Mouse (Mus musculus) limb, embryonic 14.5 days (tissue): ENCODE measurements around the gene Klhl35. TPM values are rescaled to one million over a fixed set of nuclear protein-coding genes. Genes with fewer than 3 reads are reported as not detected.

Experiments used
- ATAC-seq: fragments of 200-750 bp; cut with Nextera tagmentation; 2 replicates; pipeline ENCODE4 v1.8.0; 2017; ENCODE audit warnings: low read depth, moderate number of reproducible peaks, moderate TSS enrichment; ENCODE audit not compliant: low FRiP score
- DNase-seq: peaks from one replicate; pipeline ENCODE4 v3.0.0-alpha.2; 2015; ENCODE audit warnings: low spot score
- H3K27ac ChIP-seq: fragments of 300-500 bp; sonication (generic); replicated peaks from 2 replicates; pipeline ENCODE4 v1.5.1; 2014; ENCODE audit warnings: low read depth, mild to moderate bottlenecking, low read length, moderate library complexity, mixed read lengths
- H3K27me3 ChIP-seq: fragments of 300-500 bp; sonication (generic); 2 replicates; pipeline ENCODE4 v1.6.1; 2014; ENCODE audit warnings: low read length, mixed read lengths; ENCODE audit not compliant: control insufficient read depth, insufficient read depth
- H3K36me3 ChIP-seq: fragments of 300-500 bp; sonication (generic); 2 replicates; pipeline ENCODE4 v1.6.1; 2014; ENCODE audit warnings: mild to moderate bottlenecking, low read length, moderate library complexity, mixed read lengths; ENCODE audit not compliant: control insufficient read depth, insufficient read depth
- H3K4me1 ChIP-seq: fragments of 300-500 bp; sonication (generic); 2 replicates; pipeline ENCODE4 v1.6.1; 2014; ENCODE audit warnings: antibody characterized with exemption, low read length, mixed read lengths; ENCODE audit not compliant: control insufficient read depth, insufficient read depth
- H3K4me2 ChIP-seq: fragments of 300-500 bp; sonication (generic); replicated peaks from 2 replicates; pipeline ENCODE4 v1.6.1; 2014; ENCODE audit warnings: low read depth, mild to moderate bottlenecking, low read length, moderate library complexity; ENCODE audit not compliant: severe bottlenecking
- H3K4me3 ChIP-seq: fragments of 300-500 bp; sonication (generic); replicated peaks from 2 replicates; pipeline ENCODE4 v1.5.1; 2014; ENCODE audit warnings: low read length
- H3K9ac ChIP-seq: fragments of 300-500 bp; sonication (generic); 2 replicates; pipeline ENCODE4 v1.6.1; 2014; ENCODE audit warnings: mild to moderate bottlenecking, low read depth, low read length, moderate library complexity; ENCODE audit not compliant: severe bottlenecking
- H3K9me3 ChIP-seq: fragments of 300-500 bp; sonication (generic); 2 replicates; pipeline ENCODE4 v1.6.1; 2016; ENCODE audit warnings: low read length; ENCODE audit not compliant: control insufficient read depth
- POLR2A ChIP-seq: fragments of 200-500 bp; IDR thresholded peaks from 2 replicates; pipeline ENCODE4 v1.8.0; 2012; ENCODE audit warnings: inconsistent platforms, mild to moderate bottlenecking, moderate library complexity, borderline replicate concordance; ENCODE audit not compliant: insufficient read depth, insufficient read length; ENCODE audit errors: extremely low read depth
- WGBS: fragments of 180-500 bp; shearing (Covaris S2); extraction: QIAGEN DNeasy Blood & Tissue Kit; methylation state at CpG from one replicate; pipeline ENCODE4 v1.1.7; 2014; 5-methylcytosine and 5-hydroxymethylcytosine counted together
- polyA plus RNA-seq, 2 experiments: library from polyadenylated mRNA; depleted of rRNA in 1 of 2; stranded (reverse) in 1 of 2; unstranded in 1 of 2; fragments of >200 nt; fragmentation: Nextera tagmentation in 1 of 2; extraction: Ambion mirVana in 1 of 2; gene quantifications; 2 replicates each; pipeline versions ENCODE4 v1.2.1 to v1.2.3; 2012 to 2014

The Klhl35 gene
- polyA plus RNA-seq, 2 experiments, result 1.5 to 1.8 TPM

DNA sequence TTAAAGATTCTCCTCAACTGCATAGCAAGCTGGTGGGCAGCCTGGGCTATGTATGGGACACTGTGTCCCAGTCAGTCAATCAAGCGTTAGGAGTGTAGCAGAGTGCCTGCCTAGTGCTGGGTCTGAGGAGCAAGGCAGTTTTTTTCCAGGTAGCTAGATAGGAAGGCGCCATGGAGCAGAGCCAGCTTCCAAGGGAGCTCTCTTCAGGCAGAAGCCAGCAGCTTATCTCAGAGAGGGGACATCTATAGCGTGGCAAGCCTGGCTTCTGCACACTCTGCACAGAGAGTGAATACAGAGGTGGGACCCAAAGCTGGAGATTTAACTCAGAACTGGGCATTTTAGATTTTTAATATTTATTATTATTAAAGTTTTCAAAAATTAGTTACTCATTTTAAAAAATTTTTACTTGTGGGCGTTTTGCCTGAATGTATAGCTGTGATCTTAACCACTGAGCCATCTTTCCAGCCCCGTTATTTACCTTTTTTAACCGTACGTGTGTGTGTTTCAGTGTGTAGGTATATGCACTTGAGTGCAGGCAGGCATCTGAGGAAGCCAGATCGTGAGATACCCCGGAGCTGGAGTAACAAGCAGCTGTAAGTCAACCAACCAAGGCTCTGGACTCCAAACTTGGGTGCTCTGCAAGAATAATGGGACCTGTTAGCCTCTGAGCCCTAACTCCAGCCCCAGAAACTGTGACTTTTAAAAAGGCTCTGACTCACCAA lies 50.4 kb downstream of the Klhl35 start:
- WGBS, result 82% methylated on average over 9 of the region's 9 CpGs

DNA sequence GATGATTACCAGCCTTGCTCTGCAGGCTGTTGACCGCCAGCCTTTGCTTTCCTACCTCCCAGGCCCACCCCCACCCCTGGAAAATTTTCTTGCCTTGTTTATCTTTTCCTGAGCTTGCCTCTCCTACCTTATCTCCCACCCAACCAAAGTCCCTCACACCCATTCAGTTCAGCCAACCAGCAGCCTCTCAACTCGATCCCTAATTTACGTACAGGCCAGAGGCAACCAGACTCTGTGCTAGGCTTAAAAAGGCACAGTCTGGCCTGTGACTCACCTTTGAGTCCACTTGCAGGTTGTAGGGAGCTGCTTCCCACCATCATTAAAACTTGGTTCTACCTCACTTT lies 51.0 kb downstream of the Klhl35 start:
- H3K4me1 ChIP-seq, result no peaks in the 10 kb centered on the region
- no peak for TF ChIP-seq POLR2A
- 74% methylated on average over 3 of the region's 3 CpGs for WGBS
- no peak overlapping the region for H3K4me3 ChIP-seq
- no peaks in the 10 kb centered on the region for H3K27me3 ChIP-seq
- H3K9me3 ChIP-seq, result no peaks in the 10 kb centered on the region
- DNase-seq (no peak), ATAC-seq (no peak)
- no peak overlapping the region for H3K4me2 ChIP-seq
- H3K9ac ChIP-seq, result no peak overlapping the region
- no peaks in the 10 kb centered on the region for H3K36me3 ChIP-seq
- H3K27ac ChIP-seq, result no peak overlapping the region

More for the DNA sequence above, 50.4 kb downstream of the Klhl35 start:
- ATAC-seq (no peak), DNase-seq (no peak)
- no peaks in the 10 kb centered on the region for H3K36me3 ChIP-seq
- TF ChIP-seq POLR2A, result no peak
- no peak overlapping the region for H3K4me3 ChIP-seq
- H3K27ac ChIP-seq, result no peak overlapping the region
- H3K9ac ChIP-seq, result no peak overlapping the region
- H3K27me3 ChIP-seq, result no peaks in the 10 kb centered on the region
- no peaks in the 10 kb centered on the region for H3K9me3 ChIP-seq
- no peak overlapping the region for H3K4me2 ChIP-seq
- H3K4me1 ChIP-seq, result no peaks in the 10 kb centered on the region

DNA sequence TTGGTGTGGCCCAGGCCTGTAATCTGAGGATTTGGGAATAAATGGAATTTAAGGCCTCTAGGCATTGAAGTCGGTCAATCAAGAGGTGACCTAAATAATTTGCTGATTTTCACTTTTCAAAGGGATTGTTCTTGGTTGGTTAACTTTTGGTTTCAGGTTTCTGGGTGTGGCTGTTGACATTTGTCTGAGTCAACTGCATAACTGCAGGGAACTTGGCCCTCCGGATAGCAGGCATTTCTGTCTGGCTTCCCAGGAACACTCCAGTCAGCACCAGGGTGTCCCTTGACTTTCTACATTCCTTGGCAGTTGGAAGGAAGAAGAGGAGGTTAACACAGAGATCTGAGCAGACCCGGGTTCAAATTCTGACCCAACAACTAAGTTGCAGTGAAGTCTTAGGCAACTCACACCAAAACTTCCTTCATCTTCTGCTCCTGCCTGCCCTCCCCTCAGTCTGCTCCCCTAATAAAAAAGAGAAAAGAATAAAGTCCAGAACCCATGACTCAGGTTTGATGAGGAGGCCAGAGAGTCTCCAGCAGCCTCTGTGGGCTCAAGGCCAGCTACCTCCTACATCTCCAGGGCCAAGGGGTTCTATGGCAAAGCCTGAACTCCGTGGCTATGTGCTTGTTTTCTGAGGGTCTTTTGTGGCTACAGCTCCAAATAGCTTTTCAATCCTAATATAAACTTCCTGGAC lies 53.3 kb downstream of the Klhl35 start:
- Histone ChIP-seq H3K27me3 (no peaks in the 10 kb centered on the region), H3K4me3 (no peak overlapping the region), H3K9me3 (no peaks in the 10 kb centered on the region), H3K36me3 (no peaks in the 10 kb centered on the region), H3K27ac (no peak overlapping the region), H3K4me1 (no peaks in the 10 kb centered on the region), H3K9ac (no peak overlapping the region), H3K4me2 (no peak overlapping the region)
- 54% methylated on average over 4 of the region's 4 CpGs for WGBS
- TF ChIP-seq POLR2A, result no peak
- ATAC-seq, result no peak
- no peak for DNase-seq

GRCm38 (mm10) chr7:99523121-99523520 lies 57.3 kb downstream of the Klhl35 start:
- Histone ChIP-seq H3K36me3 (no peaks in the 10 kb centered on the region), H3K27me3 (no peaks in the 10 kb centered on the region), H3K9ac (no peak overlapping the region), H3K9me3 (no peaks in the 10 kb centered on the region), H3K4me2 (no peak overlapping the region), H3K27ac (no peak overlapping the region), H3K4me3 (no peak overlapping the region), H3K4me1 (no peaks in the 10 kb centered on the region)
- 64% methylated on average over 8 of the region's 8 CpGs for WGBS
- TF ChIP-seq POLR2A, result no peak
- ATAC-seq (no peak), DNase-seq (no peak)

Other genes with a start within 250 kb of the Klhl35 start
- 2.2 and 3.6 TPM in 2 replicates for gene Mogat2, start 227.4 kb upstream of the Klhl35 start, polyA plus RNA-seq (2012; rRNA removed)
- 4.5 and 5.1 TPM in 2 replicates for gene Mogat2, start 227.4 kb upstream of the Klhl35 start, polyA plus RNA-seq (2014; fragmentation: Nextera tagmentation; extraction: Ambion mirVana)
- 3.5 and 3.6 TPM in 2 replicates for gene Map6, start 198.6 kb upstream of the Klhl35 start, polyA plus RNA-seq (2012; rRNA removed)
- 6.3 and 6.4 TPM in 2 replicates for gene Map6, start 198.6 kb upstream of the Klhl35 start, polyA plus RNA-seq (2014; fragmentation: Nextera tagmentation; extraction: Ambion mirVana)
- gene Serpinh1, start 112.8 kb upstream of the Klhl35 start, polyA plus RNA-seq (2012; rRNA removed), result 1,525 and 1,858 TPM in 2 replicates
- gene Serpinh1, start 112.8 kb upstream of the Klhl35 start, polyA plus RNA-seq (2014; fragmentation: Nextera tagmentation; extraction: Ambion mirVana), result 790 and 834 TPM in 2 replicates
- gene Gdpd5, start 84.6 kb upstream of the Klhl35 start, polyA plus RNA-seq (2012; rRNA removed), result 14.5 and 21.0 TPM in 2 replicates
- 11.8 and 13.6 TPM in 2 replicates for gene Gdpd5, start 84.6 kb upstream of the Klhl35 start, polyA plus RNA-seq (2014; fragmentation: Nextera tagmentation; extraction: Ambion mirVana)
- 1,060 and 1,221 TPM in 2 replicates for gene Rps3, start 17.7 kb downstream of the Klhl35 start, polyA plus RNA-seq (2012; rRNA removed)
- 903 and 945 TPM in 2 replicates for gene Rps3, start 17.7 kb downstream of the Klhl35 start, polyA plus RNA-seq (2014; fragmentation: Nextera tagmentation; extraction: Ambion mirVana)
- 26.3 and 26.8 TPM in 2 replicates for gene Arrb1, start 69.5 kb downstream of the Klhl35 start, polyA plus RNA-seq (2012; rRNA removed)
- 3.5 and 4.2 TPM in 2 replicates for gene Arrb1, start 69.5 kb downstream of the Klhl35 start, polyA plus RNA-seq (2014; fragmentation: Nextera tagmentation; extraction: Ambion mirVana)
- gene Tpbgl, start 161.1 kb downstream of the Klhl35 start, polyA plus RNA-seq (2012; rRNA removed), result 0.73 and 0.86 TPM in 2 replicates
- gene Tpbgl, start 161.1 kb downstream of the Klhl35 start, polyA plus RNA-seq (2014; fragmentation: Nextera tagmentation; extraction: Ambion mirVana), result 0.45 and 0.48 TPM in 2 replicates
- 4.7 and 5.6 TPM in 2 replicates for gene Slco2b1, start 245.3 kb downstream of the Klhl35 start, polyA plus RNA-seq (2012; rRNA removed)
- 3.1 and 3.2 TPM in 2 replicates for gene Slco2b1, start 245.3 kb downstream of the Klhl35 start, polyA plus RNA-seq (2014; fragmentation: Nextera tagmentation; extraction: Ambion mirVana)